Mouse (Mus musculus) ES-E14 (cell line): Measurements from ENCODE around the gene Araf. TPM values are rescaled to one million over a fixed set of nuclear protein-coding genes. Genes with fewer than 3 reads are reported as not detected.
"Not testable (repeated sequence)": the region's sequence is repeated elsewhere in the genome, so short reads cannot be mapped to it uniquely, and the experiment has no call there.

Source experiments
- DNase-seq: peaks from one replicate; pipeline ENCODE4 v3.0.0-alpha.2; 2013; ENCODE audit warnings: low read depth, low spot score
- H3K27ac ChIP-seq: 2 replicates; pipeline ENCODE4 v1.5.1; 2012; ENCODE audit warnings: low read depth, mild to moderate bottlenecking, low read length, moderate library complexity, mixed read lengths; ENCODE audit not compliant: poor library complexity, insufficient read depth, severe bottlenecking
- H3K36me3 ChIP-seq: 2 replicates; pipeline ENCODE4 v1.6.1; 2012; ENCODE audit warnings: mild to moderate bottlenecking, low read length, moderate library complexity, mixed read lengths; ENCODE audit not compliant: control insufficient read depth, poor library complexity, insufficient read depth, severe bottlenecking
- H3K4me1 ChIP-seq, 2 experiments: fragments of 150-350 bp in 1 of 2; sonication (generic) in 1 of 2; 2 replicates each; pipeline ENCODE4 v1.6.1; 2012; ENCODE audit warnings: low read length in 2 of 2, mild to moderate bottlenecking in 1 of 2, mixed read lengths in 1 of 2; ENCODE audit not compliant: control insufficient read depth in 2 of 2, insufficient read depth in 2 of 2, poor library complexity in 1 of 2
- H3K4me3 ChIP-seq, 2 experiments: fragments of 150-350 bp in 1 of 2; sonication (generic) in 1 of 2; 2 replicates each; pipeline ENCODE4 v1.5.1; 2012; ENCODE audit warnings: low read length in 2 of 2, low read depth in 1 of 2, mild to moderate bottlenecking in 1 of 2, mixed read lengths in 1 of 2; ENCODE audit not compliant: insufficient read depth in 1 of 2, poor library complexity in 1 of 2, severe bottlenecking in 1 of 2
- H3K9ac ChIP-seq: 2 replicates; pipeline ENCODE4 v1.6.1; 2012; ENCODE audit warnings: low read depth, mild to moderate bottlenecking, low read length, mixed read lengths; ENCODE audit not compliant: poor library complexity, insufficient read depth, severe bottlenecking
- H3K9me3 ChIP-seq: fragments of 150-350 bp; sonication (generic); 2 replicates; pipeline ENCODE4 v1.6.1; 2012; ENCODE audit warnings: low read depth, mild to moderate bottlenecking, low read length; ENCODE audit not compliant: control insufficient read depth, insufficient read depth
- CHD2 ChIP-seq: IDR thresholded peaks from 2 replicates; pipeline ENCODE4 v1.6.1; 2014; ENCODE audit warnings: mild to moderate bottlenecking, low read depth, low read length, inconsistent platforms
- HCFC1 ChIP-seq: IDR thresholded peaks from 2 replicates; pipeline ENCODE4 v1.6.1; 2012; ENCODE audit warnings: low read length, inconsistent platforms, borderline replicate concordance; ENCODE audit not compliant: insufficient read depth
- MAFK ChIP-seq: IDR thresholded peaks from 2 replicates; pipeline ENCODE4 v1.6.1; 2014; ENCODE audit warnings: mild to moderate bottlenecking, low read depth, low read length, inconsistent platforms; ENCODE audit not compliant: insufficient read depth
- ZC3H11A ChIP-seq: IDR thresholded peaks from 2 replicates; pipeline ENCODE4 v1.6.1; 2012; ENCODE audit warnings: low read depth, mild to moderate bottlenecking, inconsistent platforms, low read length, borderline replicate concordance
- ZNF384 ChIP-seq: IDR thresholded peaks from 2 replicates; pipeline ENCODE4 v1.6.1; 2012; ENCODE audit warnings: low read depth, low read length, inconsistent platforms
- in situ Hi-C, 2 experiments: fragments of 600-800 bp; cut with MboI; formaldehyde crosslinking; loops; one replicate each; pipeline ENCODE4 v1.15.1; 2025; ENCODE audit warnings: low sequenced_read_pairs in 2 of 2, inconsistent platforms in 1 of 2; ENCODE audit not compliant: unreplicated experiment in 2 of 2
- total RNA-seq: library from RNA; depleted of rRNA; stranded (reverse); fragments of 300-350 nt; gene quantifications from 2 replicates; pipeline ENCODE4 v1.2.3, GENCODE M21; 2012

The Araf gene
- total RNA-seq, 1 experiment, result 81.8 TPM

- in situ Hi-C loops, result loop anchor here in 1 of 2 experiments (10.0 kb wide), 1 partner anchor 60 kb away; no protein-coding TSS in a partner anchor
- not testable (repeated sequence) for H3K4me1 ChIP-seq, H3K27ac ChIP-seq, DNase-seq, H3K9me3 ChIP-seq, H3K9ac ChIP-seq, H3K4me3 ChIP-seq, H3K36me3 ChIP-seq
- 0 out of 2 replicates have a peak, but pooled peaks have one; percentile 16 for TF ChIP-seq ZNF384
Observed at GRCm38 (mm10) chrX:20804301-20804700, 6.7 kb downstream of the Araf start.

DNA sequence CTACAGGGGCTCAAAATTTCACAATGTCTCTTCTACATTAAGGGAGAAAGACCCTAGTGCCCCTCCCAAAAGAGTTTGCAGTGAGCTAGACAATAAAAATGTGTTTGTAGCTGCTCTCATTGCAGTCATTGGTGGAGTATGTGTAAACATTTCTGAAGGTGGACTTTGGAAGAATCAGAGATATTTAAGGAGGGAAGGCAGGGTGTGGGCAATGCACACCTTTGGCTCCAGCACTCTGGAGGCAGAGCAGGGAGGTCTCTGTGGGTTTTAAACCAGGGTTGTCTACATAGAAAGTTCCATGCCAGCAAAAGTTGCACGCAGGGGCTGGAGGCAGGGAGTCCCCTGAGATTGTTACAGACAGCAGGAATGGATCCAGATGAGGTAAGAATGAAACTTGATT is 8.7 kb downstream of the Araf start:
- no peak overlapping the region for H3K27ac ChIP-seq
- TF ChIP-seq ZNF384, result no peak
- no peak for TF ChIP-seq HCFC1
- no peak for TF ChIP-seq CHD2
- no peak for TF ChIP-seq MAFK
- no peak for TF ChIP-seq ZC3H11A
- no peak overlapping the region for H3K4me3 ChIP-seq
- H3K9me3 ChIP-seq, result no peaks in the 10 kb centered on the region
- no peaks in the 10 kb centered on the region for H3K36me3 ChIP-seq
- in situ Hi-C loops, result loop anchor here in 1 of 2 experiments (10.0 kb wide), 1 partner anchor 59 kb away; no protein-coding TSS in a partner anchor
- no peak overlapping the region for H3K9ac ChIP-seq
- no peaks in the 10 kb centered on the region for H3K4me1 ChIP-seq
- no peak for DNase-seq

DNA sequence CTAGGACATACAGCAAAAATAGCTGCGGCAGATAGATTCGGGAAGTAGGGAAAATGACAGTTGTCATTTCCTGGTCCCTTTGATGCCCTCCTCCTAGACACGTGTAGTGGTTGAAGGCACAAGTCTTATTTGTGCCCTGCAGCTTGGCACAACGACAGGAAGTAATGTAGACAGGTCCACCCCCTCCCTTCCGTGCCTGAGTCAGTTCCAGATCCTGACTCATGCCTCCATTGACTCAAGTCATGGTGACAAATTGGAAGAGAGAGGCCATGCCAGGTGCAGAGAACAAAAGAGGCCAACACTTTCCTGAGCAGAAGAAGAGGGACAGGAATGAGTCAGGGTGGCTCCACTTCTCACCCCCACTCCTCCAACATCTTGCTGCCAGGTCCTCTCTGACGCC is 19.4 kb downstream of the Araf start:
- H3K4me3 ChIP-seq, result no peak overlapping the region
- no peaks in the 10 kb centered on the region for H3K4me1 ChIP-seq
- no peak overlapping the region for H3K9ac ChIP-seq
- no peak for TF ChIP-seq HCFC1
- no peak for TF ChIP-seq MAFK
- no peak for TF ChIP-seq CHD2
- TF ChIP-seq ZNF384, result no peak
- TF ChIP-seq ZC3H11A, result no peak
- in situ Hi-C loops, result no loop called here
- no peaks in the 10 kb centered on the region for H3K9me3 ChIP-seq
- H3K36me3 ChIP-seq, result no peaks in the 10 kb centered on the region
- DNase-seq, result no peak
- H3K27ac ChIP-seq, result no peak overlapping the region

GRCm38 (mm10) chrX:20819204-20819628 is 21.6 kb downstream of the Araf start:
- TF ChIP-seq ZC3H11A (0 out of 2 replicates have a peak, but pooled peaks have one; percentile 9), CHD2 (no peak), HCFC1 (no peak)
- in situ Hi-C loops, result no loop called here
- peak overlapping the region; percentile 74; the same call in 1 of the 2 replicates for H3K9ac ChIP-seq
- H3K27ac ChIP-seq, result peak overlapping the region; percentile 45; the same call in 1 of the 2 replicates
- H3K9me3 ChIP-seq, result no peaks in the 10 kb centered on the region
- no peaks in the 10 kb centered on the region for H3K4me1 ChIP-seq
- H3K4me3 ChIP-seq, result peak overlapping the region; percentile 58 to 78
- no peaks in the 10 kb centered on the region for H3K36me3 ChIP-seq
- DNase-seq, result peak; percentile 83

DNA sequence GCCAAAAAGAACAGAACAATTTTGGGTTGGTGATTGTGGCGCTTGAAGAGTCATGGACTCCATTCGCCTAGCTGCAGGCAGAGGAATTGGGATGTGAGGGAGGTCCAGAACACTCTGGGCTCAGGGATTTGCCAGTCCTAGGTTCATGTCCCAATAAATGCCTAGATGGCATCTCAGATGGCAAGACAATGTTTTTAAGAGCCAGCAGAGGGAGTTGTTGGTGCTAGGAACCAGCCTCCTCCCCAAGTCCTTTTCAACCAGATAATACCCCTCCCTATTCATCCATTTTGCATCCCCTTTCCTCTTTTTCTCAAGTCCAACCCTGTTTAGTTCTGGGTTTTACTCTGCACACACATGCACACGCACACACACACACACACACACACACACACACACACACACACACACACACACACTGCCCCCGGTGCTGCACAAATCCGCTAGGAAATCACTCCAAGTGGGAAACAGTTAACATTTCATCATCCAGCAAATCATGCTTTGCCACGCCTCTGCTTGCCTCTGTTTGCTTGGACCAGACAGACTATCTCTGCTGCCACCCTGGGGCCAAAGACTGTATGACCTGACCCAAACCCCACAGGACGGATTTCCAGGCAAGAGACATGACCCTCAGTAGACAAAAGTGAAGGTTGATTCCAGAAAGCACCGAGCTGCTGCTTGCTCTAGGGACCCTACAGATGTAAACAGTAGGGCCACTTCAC is 22.3 kb downstream of the Araf start:
- Histone ChIP-seq H3K4me3 (peak overlapping the region; percentile 58 to 78), H3K4me1 (no peaks in the 10 kb centered on the region), H3K9ac (peak overlapping the region; percentile 74; the same call in 1 of the 2 replicates), H3K36me3 (no peaks in the 10 kb centered on the region), H3K27ac (peak overlapping the region; percentile 45; the same call in 1 of the 2 replicates), H3K9me3 (no peaks in the 10 kb centered on the region)
- peak; percentile 35 for DNase-seq
- in situ Hi-C loops, result no loop called here
- no peak for TF ChIP-seq MAFK
- TF ChIP-seq ZC3H11A, result no peak
- TF ChIP-seq ZNF384, result no peak
- no peak for TF ChIP-seq HCFC1
- no peak for TF ChIP-seq CHD2
